Mouse (Mus musculus): ENCODE results near the gene Yeats2.

GRCm38 (mm10) chr16:20228167-20228566, 87.3 kb downstream of the Yeats2 start:
- TF ChIP-seq MAX (IDR thresholded peaks at IDR 0.05; ENCODE audit: low read depth) (no peak), SRF (IDR thresholded peaks at IDR 0.05; ENCODE audit: control insufficient read depth, insufficient read length, low read depth) (no peak), POLR2A (IDR thresholded peaks at IDR 0.05; ENCODE audit: insufficient read length, low read depth) (no peak), TCF3 (IDR thresholded peaks at IDR 0.05; ENCODE audit: insufficient read length, low read depth) (no peak), E2F4 (IDR thresholded peaks at IDR 0.05; ENCODE audit: insufficient read depth) (no peak), POLR2AphosphoS2 (IDR thresholded peaks at IDR 0.05; ENCODE audit: insufficient read length, low read depth) (no peak), USF1 (IDR thresholded peaks at IDR 0.05; ENCODE audit: low read depth) (no peak), REST (IDR thresholded peaks at IDR 0.05; ENCODE audit: insufficient read depth, insufficient read length) (no peak), MYOG (IDR thresholded peaks at IDR 0.05; ENCODE audit: control insufficient read depth in 1 of 3, insufficient read depth in 1 of 3, insufficient read length in 2 of 3, low read depth in 2 of 3) (no peak), TCF12 (IDR thresholded peaks at IDR 0.05; ENCODE audit: insufficient read depth, poor library complexity, severe bottlenecking) (no peak), MYOD1 (IDR thresholded peaks at IDR 0.05; ENCODE audit: control insufficient read depth in 1 of 3, insufficient read length in 2 of 3, low read depth in 2 of 3) (no peak), CEBPB (IDR thresholded peaks at IDR 0.05; ENCODE audit: insufficient read depth, poor library complexity, severe bottlenecking) (no peak)
